Mouse (Mus musculus) adrenal gland, postnatal 4 days (tissue): Measurements from ENCODE around the gene Fgfbp3. TPM values are rescaled to one million over a fixed set of nuclear protein-coding genes. Genes with fewer than 3 reads are reported as not detected.
"Not testable (repeated sequence)": the region's sequence is repeated elsewhere in the genome, so short reads cannot be mapped to it uniquely, and the experiment has no call there.

Source experiments
- DNase-seq, 2 experiments: peaks; one replicate each; pipeline ENCODE4 v3.0.0; 2021 to 2022; ENCODE audit warnings: low spot score in 2 of 2, mixed read lengths in 2 of 2
- long read RNA-seq, 2 experiments: library from polyadenylated mRNA; stranded (forward); transcript quantifications; one replicate each; pipeline ENCODE4 v2.0.0; 2021
- total RNA-seq, 2 experiments: library from RNA; stranded (reverse); gene quantifications; 2 replicates each; pipeline ENCODE4 v1.2.3; 2021

Fgfbp3 gene
- 1 to 10 TPM; 5.5 to 7.2 TPM for total RNA-seq
- long read RNA-seq, experiment 1, partial matches to known transcripts, result 21 of 21 reads
- long read RNA-seq, experiment 1, other reads (novel, unspliced or antisense), result 0 of 21 reads
- long read RNA-seq, experiment 2, partial matches to known transcripts, result 17 of 20 reads
- long read RNA-seq, experiment 2, other reads (novel, unspliced or antisense), result 0 of 20 reads

GRCm38 (mm10) chr19:36919466-36919865, at the start of gene Fgfbp3:
TSS of gene Fgfbp3 (minus strand) at chr19:36919615.
- DNase-seq, result no peak

GRCm38 (mm10) chr19:36962544-36963260, 43.3 kb upstream of the Fgfbp3 start:
- not testable (repeated sequence) for DNase-seq

- no peak for DNase-seq
Measured at GRCm38 (mm10) chr19:36961320-36961719, 41.9 kb upstream of the Fgfbp3 start.

GRCm38 (mm10) chr19:36958331-36958730, 38.9 kb upstream of the Fgfbp3 start:
- DNase-seq, result no peak

- DNase-seq, result no peak
Measured at GRCm38 (mm10) chr19:36953637-36954206, 34.3 kb upstream of the Fgfbp3 start.

GRCm38 (mm10) chr19:36940064-36940463, 20.6 kb upstream of the Fgfbp3 start:
- DNase-seq, result no peak

- no peak for DNase-seq
Measured at GRCm38 (mm10) chr19:36938008-36938407, 18.6 kb upstream of the Fgfbp3 start.

- DNase-seq, result no peak
Measured at GRCm38 (mm10) chr19:36936285-36936684, 16.9 kb upstream of the Fgfbp3 start.

- DNase-seq, result no peak
Measured at GRCm38 (mm10) chr19:36932613-36933012, 13.2 kb upstream of the Fgfbp3 start.

- no peak for DNase-seq
Measured at GRCm38 (mm10) chr19:36932097-36932496, 12.7 kb upstream of the Fgfbp3 start.

- no peak for DNase-seq
Measured at GRCm38 (mm10) chr19:36929816-36930215, 10.4 kb upstream of the Fgfbp3 start.

GRCm38 (mm10) chr19:36927800-36928361, 8.5 kb upstream of the Fgfbp3 start:
- DNase-seq, result no peak

- no peak for DNase-seq
Measured at GRCm38 (mm10) chr19:36926553-36927236, 7.3 kb upstream of the Fgfbp3 start.

GRCm38 (mm10) chr19:36925671-36926552, 6.5 kb upstream of the Fgfbp3 start, which contains the start of gene Btaf1:
TSS of gene Btaf1 (plus strand) at chr19:36926079.
- peak; percentile 50 to 60 for DNase-seq

GRCm38 (mm10) chr19:36922936-36923335, 3.5 kb upstream of the Fgfbp3 start:
- DNase-seq, result no peak

GRCm38 (mm10) chr19:36922015-36922414, 2.6 kb upstream of the Fgfbp3 start:
- no peak for DNase-seq

- DNase-seq, result peak; percentile 50 to 72
Measured at GRCm38 (mm10) chr19:36918441-36919301, 744 bp downstream of the Fgfbp3 start.

GRCm38 (mm10) chr19:36916876-36917389, 2.5 kb downstream of the Fgfbp3 start:
- DNase-seq, result no peak

- no peak for DNase-seq
Measured at GRCm38 (mm10) chr19:36916206-36916605, 3.2 kb downstream of the Fgfbp3 start.
